Mouse (Mus musculus) MEL (cell line): ENCODE results near the gene Agbl3. TPM values are rescaled to one million over a fixed set of nuclear protein-coding genes. Genes with fewer than 3 reads are reported as not detected.

Experiments used
- DNase-seq: peaks from one replicate; pipeline ENCODE4 v3.0.0; 2011; ENCODE audit warnings: low read depth, low spot score
- H3K27ac ChIP-seq: 2 replicates; pipeline ENCODE4 v1.5.1; 2012; ENCODE audit warnings: low read depth, mild to moderate bottlenecking, control low read depth, low read length, moderate library complexity; ENCODE audit not compliant: control insufficient read depth
- H3K27me3 ChIP-seq, 2 experiments: fragments of 150-350 bp in 1 of 2; sonication (generic) in 1 of 2; 2 replicates each; pipeline ENCODE4 v1.6.1; 2012; ENCODE audit warnings: low read length in 2 of 2, mild to moderate bottlenecking in 2 of 2, improper control_type of control experiment in 1 of 2, moderate library complexity in 1 of 2; ENCODE audit not compliant: insufficient read depth in 2 of 2, control insufficient read depth in 1 of 2
- H3K36me3 ChIP-seq, 2 experiments: 2 replicates each; pipeline ENCODE4 v1.6.1; 2012 to 2014; ENCODE audit warnings: low read length in 2 of 2, improper control_type of control experiment in 1 of 2, inconsistent platforms in 1 of 2, mild to moderate bottlenecking in 1 of 2; ENCODE audit not compliant: insufficient read depth in 2 of 2, control insufficient read depth in 1 of 2
- H3K4me1 ChIP-seq, 2 experiments: fragments of 150-350 bp in 1 of 2; sonication (generic) in 1 of 2; 2 replicates each; pipeline ENCODE4 v1.6.1; 2012; ENCODE audit warnings: low read length in 2 of 2, improper control_type of control experiment in 1 of 2, mild to moderate bottlenecking in 1 of 2; ENCODE audit not compliant: insufficient read depth in 2 of 2, control insufficient read depth in 1 of 2
- H3K4me3 ChIP-seq, 2 experiments: fragments of 150-350 bp in 1 of 2; sonication (generic) in 1 of 2; 2 replicates each; pipeline ENCODE4 v1.5.1; 2012; ENCODE audit warnings: low read depth in 2 of 2, low read length in 2 of 2, mild to moderate bottlenecking in 2 of 2, moderate library complexity in 2 of 2, control low read depth in 1 of 2, improper control_type of control experiment in 1 of 2; ENCODE audit not compliant: control insufficient read depth in 1 of 2, insufficient read depth in 1 of 2
- H3K79me2 ChIP-seq: 2 replicates; pipeline ENCODE4 v1.6.1; 2012; ENCODE audit warnings: mild to moderate bottlenecking, low read length, moderate library complexity; ENCODE audit not compliant: control insufficient read depth, poor library complexity, insufficient read depth
- H3K9ac ChIP-seq: 2 replicates; pipeline ENCODE4 v1.6.1; 2012; ENCODE audit warnings: low read depth, mild to moderate bottlenecking, control low read depth, low read length, moderate library complexity; ENCODE audit not compliant: control insufficient read depth, poor library complexity, severe bottlenecking
- H3K9me3 ChIP-seq: fragments of 150-350 bp; sonication (generic); replicated peaks from 2 replicates; pipeline ENCODE4 v1.6.1; 2012; ENCODE audit warnings: mild to moderate bottlenecking, low read length, improper control_type of control experiment, moderate library complexity; ENCODE audit not compliant: insufficient read depth
- CHD2 ChIP-seq: IDR thresholded peaks from 2 replicates; pipeline ENCODE4 v1.6.1; 2011; ENCODE audit warnings: low read length, improper control_type of control experiment
- ELF1 ChIP-seq: IDR thresholded peaks from 2 replicates; pipeline ENCODE4 v1.6.1; 2014; ENCODE audit warnings: low read depth, mild to moderate bottlenecking, inconsistent platforms, low read length, improper control_type of control experiment, moderate library complexity
- EP300 ChIP-seq, 2 experiments: IDR thresholded peaks; 2 replicates each; pipeline ENCODE4 v1.6.1; 2011; ENCODE audit warnings: improper control_type of control experiment in 2 of 2, low read length in 2 of 2, low read depth in 1 of 2, mild to moderate bottlenecking in 1 of 2
- GATA1 ChIP-seq: IDR thresholded peaks from 2 replicates; pipeline ENCODE4 v1.6.1; 2011; ENCODE audit warnings: low read depth, low read length, improper control_type of control experiment
- HCFC1 ChIP-seq: IDR thresholded peaks from 2 replicates; pipeline ENCODE4 v1.6.1; 2012; ENCODE audit warnings: low read depth, mild to moderate bottlenecking, inconsistent platforms, low read length, improper control_type of control experiment, moderate library complexity
- JUND ChIP-seq: IDR thresholded peaks from 2 replicates; pipeline ENCODE4 v1.6.1; 2011; ENCODE audit warnings: low read depth, mild to moderate bottlenecking, improper control_type of control experiment, low read length
- KAT2A ChIP-seq: conservative IDR thresholded peaks from 2 replicates; pipeline ENCODE4 v1.6.1; 2012; ENCODE audit warnings: low read depth, low read length, improper control_type of control experiment, inconsistent platforms
- MAFK ChIP-seq: IDR thresholded peaks from 2 replicates; pipeline ENCODE4 v1.6.1; 2011; ENCODE audit warnings: low read depth, mild to moderate bottlenecking, low read length, improper control_type of control experiment, borderline replicate concordance
- MAX ChIP-seq: IDR thresholded peaks from 2 replicates; pipeline ENCODE4 v1.6.1; 2011; ENCODE audit warnings: low read length, improper control_type of control experiment
- MEF2A ChIP-seq: IDR thresholded peaks from 2 replicates; pipeline ENCODE4 v1.6.1; 2014; ENCODE audit warnings: low read depth, mild to moderate bottlenecking, inconsistent platforms, low read length, improper control_type of control experiment; ENCODE audit not compliant: poor library complexity, insufficient replicate concordance, severe bottlenecking; ENCODE audit errors: extremely low read depth
- MXI1 ChIP-seq: IDR thresholded peaks from 2 replicates; pipeline ENCODE4 v1.6.1; 2011; ENCODE audit warnings: mild to moderate bottlenecking, low read depth, low read length, improper control_type of control experiment
- MYC ChIP-seq: IDR thresholded peaks from 2 replicates; pipeline ENCODE4 v1.6.1; 2011; ENCODE audit warnings: low read depth, mild to moderate bottlenecking, low read length, improper control_type of control experiment, moderate library complexity
- NELFE ChIP-seq: IDR thresholded peaks from 2 replicates; pipeline ENCODE4 v1.6.1; 2011; ENCODE audit warnings: low read depth, low read length, improper control_type of control experiment
- POLR2A ChIP-seq, 2 experiments: IDR thresholded peaks; 2 replicates each; pipeline ENCODE4 v1.6.1; 2011 to 2012; ENCODE audit warnings: low read length in 2 of 2, mild to moderate bottlenecking in 2 of 2, control low read depth in 1 of 2, improper control_type of control experiment in 1 of 2, low read depth in 1 of 2, moderate library complexity in 1 of 2; ENCODE audit not compliant: control insufficient read depth in 1 of 2, insufficient read depth in 1 of 2, poor library complexity in 1 of 2
- POLR2AphosphoS2 ChIP-seq: IDR thresholded peaks from 2 replicates; pipeline ENCODE4 v1.6.1; 2011; ENCODE audit warnings: low read length, improper control_type of control experiment
- RAD21 ChIP-seq: IDR thresholded peaks from 2 replicates; pipeline ENCODE4 v1.6.1; 2011; ENCODE audit warnings: mild to moderate bottlenecking, low read depth, low read length, improper control_type of control experiment
- RCOR1 ChIP-seq: IDR thresholded peaks from 2 replicates; pipeline ENCODE4 v1.6.1; 2012; ENCODE audit warnings: low read depth, mild to moderate bottlenecking, inconsistent platforms, low read length, improper control_type of control experiment
- SMC3 ChIP-seq: IDR thresholded peaks from 2 replicates; pipeline ENCODE4 v1.6.1; 2011; ENCODE audit warnings: low read depth, low read length, improper control_type of control experiment
- TAL1 ChIP-seq: IDR thresholded peaks from 2 replicates; pipeline ENCODE4 v1.6.1; 2012; ENCODE audit warnings: mild to moderate bottlenecking, inconsistent platforms, low read length, moderate library complexity, mixed read lengths
- TCF12 ChIP-seq: IDR thresholded peaks from 2 replicates; pipeline ENCODE4 v1.6.1; 2014; ENCODE audit warnings: low read depth, mild to moderate bottlenecking, inconsistent platforms, low read length, improper control_type of control experiment, moderate library complexity
- UBTF ChIP-seq: IDR thresholded peaks from 2 replicates; pipeline ENCODE4 v1.6.1; 2012; ENCODE audit warnings: low read depth, mild to moderate bottlenecking, inconsistent platforms, low read length, improper control_type of control experiment, moderate library complexity, borderline replicate concordance; ENCODE audit not compliant: insufficient read depth
- ZC3H11A ChIP-seq: IDR thresholded peaks from 2 replicates; pipeline ENCODE4 v1.6.1; 2012; ENCODE audit warnings: low read depth, mild to moderate bottlenecking, inconsistent platforms, low read length, improper control_type of control experiment
- ZKSCAN1 ChIP-seq: IDR thresholded peaks from 2 replicates; pipeline ENCODE4 v1.6.1; 2012; ENCODE audit warnings: low read depth, mild to moderate bottlenecking, inconsistent platforms, low read length, improper control_type of control experiment, moderate library complexity
- ZNF384 ChIP-seq: IDR thresholded peaks from 2 replicates; pipeline ENCODE4 v1.6.1; 2012; ENCODE audit warnings: low read depth, mild to moderate bottlenecking, inconsistent platforms, low read length, improper control_type of control experiment
- polyA plus RNA-seq, 2 experiments: library from polyadenylated mRNA; stranded (reverse) in 1 of 2; unstranded in 1 of 2; fragments of >175 nt in 1 of 2; fragments of >200 nt in 1 of 2; gene quantifications; 2 replicates each; pipeline versions ENCODE4 v1.2.1 to v1.2.4; 2012; ENCODE audit warnings: low replicate concordance in 2 of 2, low read depth in 1 of 2; ENCODE audit not compliant: insufficient read length in 2 of 2, insufficient read depth in 1 of 2, missing spikeins in 1 of 2
- total RNA-seq: library from RNA; depleted of rRNA; stranded (reverse); fragments of 300-350 nt; gene quantifications from 2 replicates; pipeline ENCODE4 v1.2.3, GENCODE M21; 2012

Agbl3 gene
- total and polyA plus RNA-seq, 3 experiments = 1.3 TPM; not detected in 2

- Histone ChIP-seq H3K79me2 (peaks cover 8% of the 10 kb centered on the region; the same call in 1 of the 2 replicates), H3K4me1 (peaks cover 15 to 67% of the 10 kb centered on the region in 2 experiments), H3K36me3 (peaks cover 0 to 45% of the 10 kb centered on the region in 2 experiments; a peak in 2 of 4 replicates), H3K9me3 (no peaks in the 10 kb centered on the region), H3K27me3 (no peaks in the 10 kb centered on the region), H3K27ac (no peak overlapping the region), H3K9ac (no peak overlapping the region), H3K4me3 (no peak overlapping the region)
- TF ChIP-seq POLR2A (IDR thresholded peaks at IDR 0.05; ENCODE audit: control insufficient read depth in 1 of 2, insufficient read depth in 1 of 2, low read depth in 1 of 2, low read length in 2 of 2, poor library complexity in 1 of 2) = 0 out of 4 replicates have a peak, but pooled peaks of 1 of the 2 experiments have one; percentile 33
- no peak for TF ChIP-seq POLR2AphosphoS2
- DNase-seq = peak; percentile 39
Observed at GRCm38 (mm10) chr6:34871929-34872328, 91.7 kb downstream of the Agbl3 start.

GRCm38 (mm10) chr6:34872871-34873270 lies 92.6 kb downstream of the Agbl3 start:
- DNase-seq = no peak
- Histone ChIP-seq H3K36me3 (peaks cover 0 to 38% of the 10 kb centered on the region in 2 experiments; a peak in 2 of 4 replicates), H3K27ac (no peak overlapping the region), H3K9ac (no peak overlapping the region), H3K4me3 (no peak overlapping the region), H3K4me1 (peaks cover 14 to 63% of the 10 kb centered on the region in 2 experiments), H3K9me3 (no peaks in the 10 kb centered on the region), H3K27me3 (no peaks in the 10 kb centered on the region), H3K79me2 (peaks cover 13% of the 10 kb centered on the region)
- TF ChIP-seq MAFK (no peak), MYC (no peak), ZKSCAN1 (no peak), MAX (no peak), CHD2 (no peak), ZNF384 (no peak), RAD21 (no peak), GATA1 (no peak)

GRCm38 (mm10) chr6:34874101-34874921 lies 94.1 kb downstream of the Agbl3 start:
- peaks cover 0 to 31% of the 10 kb centered on the region in 2 experiments; a peak in 2 of 4 replicates for H3K36me3 ChIP-seq
- H3K9me3 ChIP-seq = no peaks in the 10 kb centered on the region
- H3K4me3 ChIP-seq = peak overlapping the region; percentile 40 to 80
- H3K27me3 ChIP-seq = no peaks in the 10 kb centered on the region
- H3K27ac ChIP-seq = peak overlapping the region; percentile 98
- H3K9ac ChIP-seq = peak overlapping the region; percentile 92
- H3K4me1 ChIP-seq = peaks cover 12 to 55% of the 10 kb centered on the region in 2 experiments
- DNase-seq = peak; percentile 88
- peaks cover 13% of the 10 kb centered on the region for H3K79me2 ChIP-seq
- TF ChIP-seq MXI1 (peak; percentile 79), SMC3 (no peak), KAT2A (no peak), POLR2AphosphoS2 (no peak), NELFE (no peak), RAD21 (no peak), JUND (no peak), GATA1 (peak; percentile 87), HCFC1 (peak; percentile 45), MEF2A (no peak), ZKSCAN1 (no peak), ZC3H11A (no peak; the same call in 1 of the 2 replicates), RCOR1 (peak; percentile 74), ELF1 (peak; percentile 66; the same call in 1 of the 2 replicates), TAL1 (peak; percentile 99), TCF12 (peak; percentile 93), UBTF (0 out of 2 replicates have a peak, but pooled peaks have one; percentile 28), POLR2A (IDR thresholded peaks at IDR 0.05; ENCODE audit: control insufficient read depth in 1 of 2, insufficient read depth in 1 of 2, low read depth in 1 of 2, low read length in 2 of 2, poor library complexity in 1 of 2) (peak in 1 of 2 experiments; percentile 14; a peak in 1 of 4 replicates), EP300 (IDR thresholded peaks at IDR 0.05; ENCODE audit: low read depth in 1 of 2, low read length in 2 of 2) (peak; percentile 84 to 92)
